Mouse (Mus musculus) limb, embryonic 14.5 days (tissue): Measurements from ENCODE around the gene Rbm34. TPM values are rescaled to one million over a fixed set of nuclear protein-coding genes. Genes with fewer than 3 reads are reported as not detected.

Source experiments
- ATAC-seq: fragments of 200-750 bp; cut with Nextera tagmentation; 2 replicates; pipeline ENCODE4 v1.8.0; 2017; ENCODE audit warnings: low read depth, moderate number of reproducible peaks, moderate TSS enrichment; ENCODE audit not compliant: low FRiP score
- DNase-seq: peaks from one replicate; pipeline ENCODE4 v3.0.0-alpha.2; 2015; ENCODE audit warnings: low spot score
- H3K27ac ChIP-seq: fragments of 300-500 bp; sonication (generic); replicated peaks from 2 replicates; pipeline ENCODE4 v1.5.1; 2014; ENCODE audit warnings: low read depth, mild to moderate bottlenecking, low read length, moderate library complexity, mixed read lengths
- H3K27me3 ChIP-seq: fragments of 300-500 bp; sonication (generic); 2 replicates; pipeline ENCODE4 v1.6.1; 2014; ENCODE audit warnings: low read length, mixed read lengths; ENCODE audit not compliant: control insufficient read depth, insufficient read depth
- H3K36me3 ChIP-seq: fragments of 300-500 bp; sonication (generic); 2 replicates; pipeline ENCODE4 v1.6.1; 2014; ENCODE audit warnings: mild to moderate bottlenecking, low read length, moderate library complexity, mixed read lengths; ENCODE audit not compliant: control insufficient read depth, insufficient read depth
- H3K4me1 ChIP-seq: fragments of 300-500 bp; sonication (generic); 2 replicates; pipeline ENCODE4 v1.6.1; 2014; ENCODE audit warnings: antibody characterized with exemption, low read length, mixed read lengths; ENCODE audit not compliant: control insufficient read depth, insufficient read depth
- H3K4me2 ChIP-seq: fragments of 300-500 bp; sonication (generic); replicated peaks from 2 replicates; pipeline ENCODE4 v1.6.1; 2014; ENCODE audit warnings: low read depth, mild to moderate bottlenecking, low read length, moderate library complexity; ENCODE audit not compliant: severe bottlenecking
- H3K4me3 ChIP-seq: fragments of 300-500 bp; sonication (generic); replicated peaks from 2 replicates; pipeline ENCODE4 v1.5.1; 2014; ENCODE audit warnings: low read length
- H3K9ac ChIP-seq: fragments of 300-500 bp; sonication (generic); 2 replicates; pipeline ENCODE4 v1.6.1; 2014; ENCODE audit warnings: mild to moderate bottlenecking, low read depth, low read length, moderate library complexity; ENCODE audit not compliant: severe bottlenecking
- H3K9me3 ChIP-seq: fragments of 300-500 bp; sonication (generic); 2 replicates; pipeline ENCODE4 v1.6.1; 2016; ENCODE audit warnings: low read length; ENCODE audit not compliant: control insufficient read depth
- POLR2A ChIP-seq: fragments of 200-500 bp; IDR thresholded peaks from 2 replicates; pipeline ENCODE4 v1.8.0; 2012; ENCODE audit warnings: inconsistent platforms, mild to moderate bottlenecking, moderate library complexity, borderline replicate concordance; ENCODE audit not compliant: insufficient read depth, insufficient read length; ENCODE audit errors: extremely low read depth
- WGBS: fragments of 180-500 bp; shearing (Covaris S2); extraction: QIAGEN DNeasy Blood & Tissue Kit; methylation state at CpG from one replicate; pipeline ENCODE4 v1.1.7; 2014; 5-methylcytosine and 5-hydroxymethylcytosine counted together
- polyA plus RNA-seq, 2 experiments: library from polyadenylated mRNA; depleted of rRNA in 1 of 2; stranded (reverse) in 1 of 2; unstranded in 1 of 2; fragments of >200 nt; fragmentation: Nextera tagmentation in 1 of 2; extraction: Ambion mirVana in 1 of 2; gene quantifications; 2 replicates each; pipeline versions ENCODE4 v1.2.1 to v1.2.3; 2012 to 2014

The Rbm34 gene
- polyA plus RNA-seq, 2 experiments, result 12.8 to 25.9 TPM

GRCm38 (mm10) chr8:126932656-126933055 lies 38.2 kb downstream of the Rbm34 start:
- DNase-seq (no peak), ATAC-seq (no peak)
- Histone ChIP-seq H3K36me3 (peaks cover 82% of the 10 kb centered on the region), H3K27me3 (no peaks in the 10 kb centered on the region), H3K9me3 (no peaks in the 10 kb centered on the region), H3K4me2 (no peak overlapping the region), H3K4me1 (no peaks in the 10 kb centered on the region), H3K9ac (no peak overlapping the region), H3K27ac (no peak overlapping the region), H3K4me3 (no peak overlapping the region)
- WGBS, result 78% methylated on average over 1 of the region's 1 CpGs
- TF ChIP-seq POLR2A, result no peak

- H3K36me3 ChIP-seq, result peaks cover 80% of the 10 kb centered on the region
- DNase-seq (no peak), ATAC-seq (no peak)
- no peak overlapping the region for H3K4me3 ChIP-seq
- no peaks in the 10 kb centered on the region for H3K27me3 ChIP-seq
- H3K9me3 ChIP-seq, result no peaks in the 10 kb centered on the region
- TF ChIP-seq POLR2A, result no peak
- no peaks in the 10 kb centered on the region for H3K4me1 ChIP-seq
- no peak overlapping the region for H3K27ac ChIP-seq
- no peak overlapping the region for H3K4me2 ChIP-seq
- no peak overlapping the region for H3K9ac ChIP-seq
- 88% methylated on average over 1 of the region's 1 CpGs for WGBS
These were observed 38.6 kb downstream of the Rbm34 start for GRCm38 (mm10) chr8:126932249-126932648.

GRCm38 (mm10) chr8:126931720-126932119 lies 39.2 kb downstream of the Rbm34 start:
- H3K27me3 ChIP-seq, result no peaks in the 10 kb centered on the region
- no peak for TF ChIP-seq POLR2A
- ATAC-seq (no peak), DNase-seq (no peak)
- H3K4me1 ChIP-seq, result no peaks in the 10 kb centered on the region
- WGBS, result 46% methylated on average over 2 of the region's 2 CpGs
- no peak overlapping the region for H3K27ac ChIP-seq
- no peak overlapping the region for H3K4me2 ChIP-seq
- no peak overlapping the region for H3K9ac ChIP-seq
- no peak overlapping the region for H3K4me3 ChIP-seq
- no peaks in the 10 kb centered on the region for H3K9me3 ChIP-seq
- peaks cover 75% of the 10 kb centered on the region for H3K36me3 ChIP-seq

- no peaks in the 10 kb centered on the region for H3K27me3 ChIP-seq
- ATAC-seq (no peak), DNase-seq (peak; percentile 69)
- 72% methylated on average over 3 of the region's 3 CpGs for WGBS
- no peak overlapping the region for H3K9ac ChIP-seq
- H3K4me3 ChIP-seq, result no peak overlapping the region
- no peak overlapping the region for H3K4me2 ChIP-seq
- H3K9me3 ChIP-seq, result no peaks in the 10 kb centered on the region
- no peak overlapping the region for H3K27ac ChIP-seq
- no peaks in the 10 kb centered on the region for H3K4me1 ChIP-seq
- TF ChIP-seq POLR2A, result no peak
- H3K36me3 ChIP-seq, result peaks cover 65% of the 10 kb centered on the region
These were observed 41.2 kb downstream of the Rbm34 start for GRCm38 (mm10) chr8:126929607-126930161.

GRCm38 (mm10) chr8:126928755-126929505 lies 41.9 kb downstream of the Rbm34 start:
- H3K4me2 ChIP-seq, result no peak overlapping the region
- no peak overlapping the region for H3K4me3 ChIP-seq
- 90% methylated on average over 10 of the region's 10 CpGs for WGBS
- no peaks in the 10 kb centered on the region for H3K27me3 ChIP-seq
- ATAC-seq, result no peak
- DNase-seq, result no peak
- no peak overlapping the region for H3K9ac ChIP-seq
- peaks cover 61% of the 10 kb centered on the region for H3K36me3 ChIP-seq
- H3K9me3 ChIP-seq, result no peaks in the 10 kb centered on the region
- no peak overlapping the region for H3K27ac ChIP-seq
- H3K4me1 ChIP-seq, result no peaks in the 10 kb centered on the region
- TF ChIP-seq POLR2A, result no peak
